Mouse (Mus musculus) midbrain, embryonic 11.5 days (tissue): Measurements from ENCODE around the gene Cnih4. TPM values are rescaled to one million over a fixed set of nuclear protein-coding genes. Genes with fewer than 3 reads are reported as not detected.

Experiments used
- ATAC-seq: fragments of 200-750 bp; cut with Nextera tagmentation; 2 replicates; pipeline ENCODE4 v1.8.0; 2017; ENCODE audit warnings: moderate TSS enrichment, moderate library complexity; ENCODE audit not compliant: low FRiP score
- DNase-seq: peaks from one replicate; pipeline ENCODE4 v3.0.0; 2015; ENCODE audit warnings: low spot score; ENCODE audit errors: missing footprints
- H3K27ac ChIP-seq: fragments of 300-500 bp; sonication (generic); 2 replicates; pipeline ENCODE4 v1.5.1; 2014; ENCODE audit warnings: low read depth, low read length
- H3K27me3 ChIP-seq: fragments of 300-500 bp; sonication (generic); 2 replicates; pipeline ENCODE4 v1.6.1; 2014; ENCODE audit warnings: mild to moderate bottlenecking, low read length, moderate library complexity, mixed read lengths; ENCODE audit not compliant: control insufficient read depth, insufficient read depth
- H3K36me3 ChIP-seq: fragments of 300-500 bp; sonication (generic); 2 replicates; pipeline ENCODE4 v1.6.1; 2014; ENCODE audit warnings: mild to moderate bottlenecking, low read length, moderate library complexity, mixed read lengths; ENCODE audit not compliant: control insufficient read depth, insufficient read depth
- H3K4me1 ChIP-seq: fragments of 300-500 bp; sonication (generic); 2 replicates; pipeline ENCODE4 v1.6.1; 2014; ENCODE audit warnings: low read length; ENCODE audit not compliant: control insufficient read depth, insufficient read depth
- H3K4me2 ChIP-seq: fragments of 300-500 bp; sonication (generic); 2 replicates; pipeline ENCODE4 v1.6.1; 2014; ENCODE audit warnings: mild to moderate bottlenecking, moderate library complexity
- H3K4me3 ChIP-seq: fragments of 300-500 bp; sonication (generic); 2 replicates; pipeline ENCODE4 v1.5.1; 2014; ENCODE audit warnings: low read depth, low read length
- H3K9ac ChIP-seq: fragments of 300-500 bp; sonication (generic); 2 replicates; pipeline ENCODE4 v1.6.1; 2014; ENCODE audit warnings: low read length
- H3K9me3 ChIP-seq: fragments of 300-500 bp; sonication (generic); 2 replicates; pipeline ENCODE4 v1.6.1; 2016; ENCODE audit warnings: low read length; ENCODE audit not compliant: control insufficient read depth
- WGBS: fragments of 180-500 bp; shearing (Covaris S2); extraction: QIAGEN DNeasy Blood & Tissue Kit; methylation state at CpG from one replicate; pipeline ENCODE4 v1.1.7; 2014; 5-methylcytosine and 5-hydroxymethylcytosine counted together
- polyA plus RNA-seq: library from polyadenylated mRNA; unstranded; fragments of >200 nt; fragmentation: Nextera tagmentation; extraction: Ambion mirVana; gene quantifications from 2 replicates; pipeline ENCODE4 v1.2.1, GENCODE M21; 2014

Gene Cnih4
- polyA plus RNA-seq, result 93.6 and 101 TPM in 2 replicates

- under 1% methylated on average over 52 of the region's 52 CpGs for WGBS
- DNase-seq (peak; percentile 99), ATAC-seq (peak; percentile 99)
- peak within 1 kb of the TSS; percentile 74 for H3K27ac ChIP-seq
- no peaks in the 10 kb centered on the region for H3K36me3 ChIP-seq
- peak within 1 kb of the TSS; percentile 72 for H3K4me3 ChIP-seq
- no peaks in the 10 kb centered on the region for H3K27me3 ChIP-seq
- peak within 1 kb of the TSS; percentile 74 for H3K4me2 ChIP-seq
- H3K9ac ChIP-seq, result peak within 1 kb of the TSS; percentile 79
- H3K4me1 ChIP-seq, result peaks cover 7% of the 10 kb centered on the region
- no peaks in the 10 kb centered on the region for H3K9me3 ChIP-seq
Observed at GRCm38 (mm10) chr1:181143950-181144836, at the start of gene Cnih4, which contains the start of gene Nvl. TSS of gene Cnih4 (plus strand) at chr1:181144693. TSS of gene Nvl (minus strand) at chr1:181144204.

- H3K4me3 ChIP-seq, result no peak overlapping the region
- no peaks in the 10 kb centered on the region for H3K4me1 ChIP-seq
- ATAC-seq, result no peak
- DNase-seq, result peak; percentile 45
- WGBS, result 95% methylated on average over 4 of the region's 4 CpGs
- H3K36me3 ChIP-seq, result peaks cover 5% of the 10 kb centered on the region; the same call in 1 of the 2 replicates
- H3K27ac ChIP-seq, result no peak overlapping the region
- H3K9me3 ChIP-seq, result no peaks in the 10 kb centered on the region
- H3K27me3 ChIP-seq, result no peaks in the 10 kb centered on the region
- H3K4me2 ChIP-seq, result no peak overlapping the region
- no peak overlapping the region for H3K9ac ChIP-seq
Observed at GRCm38 (mm10) chr1:181117112-181117511, 27.4 kb upstream of the Cnih4 start.

GRCm38 (mm10) chr1:181124145-181124544 lies 20.3 kb upstream of the Cnih4 start:
- H3K36me3 ChIP-seq, result peaks cover 16% of the 10 kb centered on the region; the same call in 1 of the 2 replicates

GRCm38 (mm10) chr1:181125916-181126315 lies 18.6 kb upstream of the Cnih4 start:
- Histone ChIP-seq H3K9me3 (no peaks in the 10 kb centered on the region), H3K4me1 (no peaks in the 10 kb centered on the region), H3K36me3 (peaks cover 13% of the 10 kb centered on the region; the same call in 1 of the 2 replicates), H3K9ac (no peak overlapping the region), H3K27me3 (no peaks in the 10 kb centered on the region), H3K4me2 (no peak overlapping the region), H3K27ac (no peak overlapping the region), H3K4me3 (no peak overlapping the region)
- DNase-seq (peak; percentile 54), ATAC-seq (no peak)
- WGBS, result 93% methylated on average over 3 of the region's 3 CpGs

More at GRCm38 (mm10) chr1:181124145-181124544, 20.3 kb upstream of the Cnih4 start:
- H3K9ac ChIP-seq, result no peak overlapping the region
- H3K27ac ChIP-seq, result no peak overlapping the region
- ATAC-seq, result no peak
- 93% methylated on average over 2 of the region's 2 CpGs for WGBS
- H3K4me2 ChIP-seq, result no peak overlapping the region
- DNase-seq, result peak; percentile 67
- H3K4me1 ChIP-seq, result no peaks in the 10 kb centered on the region
- H3K4me3 ChIP-seq, result no peak overlapping the region
- no peaks in the 10 kb centered on the region for H3K27me3 ChIP-seq
- H3K9me3 ChIP-seq, result no peaks in the 10 kb centered on the region

- DNase-seq (peak; percentile 56), ATAC-seq (no peak)
- H3K9ac ChIP-seq, result no peak overlapping the region
- no peak overlapping the region for H3K27ac ChIP-seq
- 95% methylated on average over 9 of the region's 9 CpGs for WGBS
- no peaks in the 10 kb centered on the region for H3K4me1 ChIP-seq
- no peak overlapping the region for H3K4me3 ChIP-seq
- no peaks in the 10 kb centered on the region for H3K27me3 ChIP-seq
- peaks cover 13% of the 10 kb centered on the region; the same call in 1 of the 2 replicates for H3K36me3 ChIP-seq
- no peak overlapping the region for H3K4me2 ChIP-seq
- no peaks in the 10 kb centered on the region for H3K9me3 ChIP-seq
Observed at GRCm38 (mm10) chr1:181126766-181127165, 17.7 kb upstream of the Cnih4 start.

- WGBS, result 91% methylated on average over 6 of the region's 6 CpGs
- H3K36me3 ChIP-seq, result peaks cover 12% of the 10 kb centered on the region; the same call in 1 of the 2 replicates
- no peak overlapping the region for H3K9ac ChIP-seq
- no peak overlapping the region for H3K27ac ChIP-seq
- H3K27me3 ChIP-seq, result no peaks in the 10 kb centered on the region
- H3K4me1 ChIP-seq, result no peaks in the 10 kb centered on the region
- ATAC-seq (no peak), DNase-seq (peak; percentile 4)
- H3K4me3 ChIP-seq, result no peak overlapping the region
- H3K9me3 ChIP-seq, result no peaks in the 10 kb centered on the region
- H3K4me2 ChIP-seq, result no peak overlapping the region
Observed at GRCm38 (mm10) chr1:181131915-181132314, 12.6 kb upstream of the Cnih4 start.

GRCm38 (mm10) chr1:181138730-181139129 lies 5.8 kb upstream of the Cnih4 start:
- H3K4me2 ChIP-seq, result no peak overlapping the region
- ATAC-seq (no peak), DNase-seq (peak; percentile 59)
- no peak overlapping the region for H3K27ac ChIP-seq
- H3K27me3 ChIP-seq, result no peaks in the 10 kb centered on the region
- no peak overlapping the region for H3K4me3 ChIP-seq
- peaks cover 7% of the 10 kb centered on the region; the same call in 1 of the 2 replicates for H3K36me3 ChIP-seq
- 92% methylated on average over 7 of the region's 7 CpGs for WGBS
- no peaks in the 10 kb centered on the region for H3K4me1 ChIP-seq
- H3K9me3 ChIP-seq, result no peaks in the 10 kb centered on the region
- no peak overlapping the region for H3K9ac ChIP-seq

- H3K4me3 ChIP-seq, result peak overlapping the region; percentile 72
- H3K27me3 ChIP-seq, result no peaks in the 10 kb centered on the region
- peaks cover 7% of the 10 kb centered on the region for H3K4me1 ChIP-seq
- H3K36me3 ChIP-seq, result peaks cover 2% of the 10 kb centered on the region; the same call in 1 of the 2 replicates
- ATAC-seq (peak; percentile 66), DNase-seq (no peak)
- H3K27ac ChIP-seq, result no peak overlapping the region
- H3K9me3 ChIP-seq, result no peaks in the 10 kb centered on the region
- H3K4me2 ChIP-seq, result peak overlapping the region; percentile 49
- H3K9ac ChIP-seq, result peak overlapping the region; percentile 71
- under 1% methylated on average over 12 of the region's 12 CpGs for WGBS
Observed at GRCm38 (mm10) chr1:181143609-181143949, 914 bp upstream of the Cnih4 start.

GRCm38 (mm10) chr1:181144966-181145365 lies 473 bp downstream of the Cnih4 start:
- H3K9ac ChIP-seq, result peak overlapping the region; percentile 79
- peak overlapping the region; percentile 74 for H3K4me2 ChIP-seq
- no peaks in the 10 kb centered on the region for H3K36me3 ChIP-seq
- no peaks in the 10 kb centered on the region for H3K9me3 ChIP-seq
- WGBS, result 23% methylated on average over 12 of the region's 12 CpGs
- ATAC-seq (no peak), DNase-seq (peak; percentile 87)
- no peaks in the 10 kb centered on the region for H3K27me3 ChIP-seq
- H3K4me1 ChIP-seq, result peaks cover 7% of the 10 kb centered on the region
- H3K27ac ChIP-seq, result no peak overlapping the region; the same call in 1 of the 2 replicates
- H3K4me3 ChIP-seq, result peak overlapping the region; percentile 72
